Comparison of ENCODE assay signal across 16 mouse cellular contexts in the genomic region with DNA sequence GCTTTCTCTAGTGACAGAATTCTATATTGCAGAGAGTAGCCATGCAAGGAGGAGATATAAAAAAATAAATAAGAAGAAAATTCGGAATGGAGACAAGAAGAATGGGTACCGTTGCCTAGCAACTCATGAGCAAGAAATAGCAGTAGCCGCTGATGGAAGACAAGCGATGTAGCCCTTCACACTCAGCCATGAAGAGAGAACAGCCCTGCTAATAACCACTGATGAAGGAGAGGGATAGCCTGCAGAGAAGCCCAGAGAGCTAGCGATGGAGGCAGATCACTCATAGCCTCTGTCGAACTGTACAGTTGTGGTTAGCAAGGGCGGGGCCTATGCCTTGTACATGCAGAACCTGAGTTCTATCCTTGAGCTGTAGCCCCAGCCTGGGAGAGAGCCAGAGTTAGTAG.
A peak's percentile ranks its signal among the peaks of the same experiment; 100 is the strongest.
DNase-seq lines count a peak whose midpoint lies in the region; ATAC-seq and TF ChIP-seq lines count a peak whose summit lies in the region.
"Had no signal": no experiment of that assay in that cellular context is flagged by ENCODE, and none has a peak within 500 bp of the region (broad histone marks: within the 10 kb centered on the region; RNA-seq: fewer than 3 reads in every experiment).

No protein-coding gene starts in this region.

- intact Hi-C loops in left cerebral cortex, postnatal 4 days (cut with DNase I) = no loop called here

- ATAC-seq in forebrain, postnatal 0 days = peak; percentile 84
- ATAC-seq in forebrain, embryonic 12.5 days (ENCODE audit: low FRiP score) = no peak
- ATAC-seq in erythroblast, adult 5-6 weeks (replicated peaks; ENCODE audit: low FRiP score, poor library complexity, severe bottlenecking) = no peak
- ATAC-seq: Patski had no signal

- no peak overlapping the region for H3K4me3 ChIP-seq in forebrain, postnatal 0 days (ENCODE audit: low read depth, low read length)
- no peak overlapping the region for H3K4me3 ChIP-seq in forebrain, embryonic 12.5 days (replicated peaks)
- H3K4me3 ChIP-seq in cortical plate, adult 2 months (ENCODE audit: insufficient read depth, low read length) = no peak overlapping the region
- H3K4me3 ChIP-seq: heart, embryonic 10.5 days had no signal

- H3K4me2 ChIP-seq in forebrain, postnatal 0 days (ENCODE audit: low read depth) = no peak overlapping the region
- H3K4me2 ChIP-seq in forebrain, embryonic 12.5 days = no peak overlapping the region

- no peak overlapping the region for H3K9ac ChIP-seq in forebrain, postnatal 0 days
- no peak overlapping the region for H3K9ac ChIP-seq in forebrain, embryonic 12.5 days

- no peak for TF ChIP-seq POLR2A in cortical plate, adult 2 months (IDR thresholded peaks at IDR 0.05; ENCODE audit: extremely low read depth, insufficient read depth, low read length)

- no peaks in the 10 kb centered on the region for H3K36me3 ChIP-seq in forebrain, postnatal 0 days (ENCODE audit: insufficient read depth)
- H3K36me3 ChIP-seq in forebrain, embryonic 12.5 days (replicated peaks) = no peaks in the 10 kb centered on the region
- H3K36me3 ChIP-seq: heart, embryonic 10.5 days had no signal

- H3K9me3 ChIP-seq in forebrain, postnatal 0 days (ENCODE audit: low read length) = no peaks in the 10 kb centered on the region
- H3K9me3 ChIP-seq in forebrain, embryonic 12.5 days = 0 out of 2 replicates have a peak, but pooled peaks cover 5% of the 10 kb centered on the region
- H3K9me3 ChIP-seq: heart, embryonic 10.5 days had no signal

- no peaks in the 10 kb centered on the region for H3K4me1 ChIP-seq in forebrain, postnatal 0 days (ENCODE audit: insufficient read depth)
- no peaks in the 10 kb centered on the region for H3K4me1 ChIP-seq in forebrain, embryonic 12.5 days
- H3K4me1 ChIP-seq in cortical plate, adult 2 months (ENCODE audit: control insufficient read depth, insufficient read depth, low read length) = peaks cover 8% of the 10 kb centered on the region

- H3K27ac ChIP-seq in forebrain, postnatal 0 days (ENCODE audit: low read depth, low read length) = peak overlapping the region; percentile 74
- no peak overlapping the region for H3K27ac ChIP-seq in forebrain, embryonic 12.5 days
- H3K27ac ChIP-seq in cortical plate, adult 2 months (ENCODE audit: insufficient read depth, low read length) = peak overlapping the region; percentile 87
- H3K27ac ChIP-seq: heart, embryonic 10.5 days had no signal

- DNase-seq in forebrain, postnatal 0 days = peak; percentile 58
- peak; percentile 18 for DNase-seq in left cerebral cortex, adult 11 months (ENCODE audit: low spot score)
- DNase-seq in left cerebral cortex, postnatal 4 days = no peak
- peak; percentile 59 to 76 for DNase-seq in right cerebral cortex, postnatal 10 days (ENCODE audit: low spot score in 2 of 2)
- no peak for DNase-seq in heart, postnatal 4 days
- DNase-seq: cerebellum, adult 9-10 months; heart, postnatal 36 days; kidney, adult 18-20 months; kidney, postnatal 36 days; lung, postnatal 36 days; thymus, postnatal 14 days had no signal

- WGBS in forebrain, postnatal 0 days = 69% methylated on average over 7 of the region's 7 CpGs
- 86% methylated on average over 7 of the region's 7 CpGs for WGBS in forebrain, embryonic 12.5 days

- no peaks in the 10 kb centered on the region for H3K27me3 ChIP-seq in forebrain, postnatal 0 days (ENCODE audit: insufficient read depth, low read length)
- H3K27me3 ChIP-seq in forebrain, embryonic 12.5 days = no peaks in the 10 kb centered on the region
- H3K27me3 ChIP-seq: Patski had no signal

- no peak for TF ChIP-seq CTCF in forebrain, postnatal 0 days (IDR thresholded peaks at IDR 0.05; ENCODE audit: low read depth)
- TF ChIP-seq CTCF in cortical plate, adult 2 months (IDR thresholded peaks at IDR 0.05; ENCODE audit: extremely low read depth, insufficient read depth, low read length) = no peak

Comparison
In these comparisons a context has a peak if more than half of its experiments do, and no peak if none do; other contexts are left out.
1. DNase-seq: peak in forebrain, postnatal 0 days (single experiment), left cerebral cortex, adult 11 months (single experiment) and right cerebral cortex, postnatal 10 days (2 of 2); none in left cerebral cortex, postnatal 4 days (single experiment) and heart, postnatal 4 days (single experiment).